Mouse (Mus musculus): ENCODE measurements around the gene Gm49369.
A peak's percentile ranks its signal among the peaks of the same experiment; 100 is the strongest.
"Not testable (repeated sequence)": the region's sequence is repeated elsewhere in the genome, so short reads cannot be mapped to it uniquely, and the experiment has no call there.

Gene Gm49369

GRCm38 (mm10) chr7:142371768-142372661 is 10.5 kb downstream of the Gm49369 start:
- DNase-seq (ENCODE audit: low read depth) = no peak

- no peak for DNase-seq (ENCODE audit: low read depth)
Measured at GRCm38 (mm10) chr7:142371398-142371767, 11.1 kb downstream of the Gm49369 start.

- DNase-seq (ENCODE audit: low read depth) = no peak
Measured at GRCm38 (mm10) chr7:142370937-142371336, 11.5 kb downstream of the Gm49369 start.

GRCm38 (mm10) chr7:142369820-142370219 is 12.6 kb downstream of the Gm49369 start:
- DNase-seq (ENCODE audit: low read depth) = no peak

- DNase-seq (ENCODE audit: low read depth) = no peak
Measured at GRCm38 (mm10) chr7:142368856-142369255, 13.6 kb downstream of the Gm49369 start.

- DNase-seq (ENCODE audit: low read depth) = peak; percentile 42
Measured at GRCm38 (mm10) chr7:142363107-142363506, 19.4 kb downstream of the Gm49369 start.

GRCm38 (mm10) chr7:142360743-142361142 is 21.7 kb downstream of the Gm49369 start:
- peak; percentile 27 for DNase-seq (ENCODE audit: low read depth)

GRCm38 (mm10) chr7:142359129-142359528 is 23.3 kb downstream of the Gm49369 start:
- DNase-seq (ENCODE audit: low read depth) = no peak

- no peak for DNase-seq (ENCODE audit: low read depth)
Measured at GRCm38 (mm10) chr7:142357566-142357965, 24.9 kb downstream of the Gm49369 start.

- DNase-seq (ENCODE audit: low read depth) = no peak
Measured at GRCm38 (mm10) chr7:142354661-142355233, 27.7 kb downstream of the Gm49369 start.

GRCm38 (mm10) chr7:142353854-142354253 is 28.6 kb downstream of the Gm49369 start:
- DNase-seq (ENCODE audit: low read depth) = no peak

GRCm38 (mm10) chr7:142351569-142351968 is 30.9 kb downstream of the Gm49369 start:
- DNase-seq (ENCODE audit: low read depth) = no peak

GRCm38 (mm10) chr7:142349308-142349961 is 33.0 kb downstream of the Gm49369 start:
- peak; percentile 43 for DNase-seq (ENCODE audit: low read depth)

- DNase-seq (ENCODE audit: low read depth) = no peak
Measured at GRCm38 (mm10) chr7:142347542-142347941, 34.9 kb downstream of the Gm49369 start.

- no peak for DNase-seq (ENCODE audit: low read depth)
Measured at GRCm38 (mm10) chr7:142342247-142342640, 40.2 kb downstream of the Gm49369 start.

- no peak for DNase-seq (ENCODE audit: low read depth)
Measured at GRCm38 (mm10) chr7:142341564-142342246, 40.8 kb downstream of the Gm49369 start.

GRCm38 (mm10) chr7:142340269-142340970 is 42.0 kb downstream of the Gm49369 start:
- no peak for DNase-seq (ENCODE audit: low read depth)

- no peak for DNase-seq (ENCODE audit: low read depth)
Measured at GRCm38 (mm10) chr7:142335151-142335550, 47.3 kb downstream of the Gm49369 start.

GRCm38 (mm10) chr7:142334246-142334645 is 48.2 kb downstream of the Gm49369 start:
- peak; percentile 90 for DNase-seq (ENCODE audit: low read depth)

- DNase-seq (ENCODE audit: low read depth) = not testable (repeated sequence)
Measured at GRCm38 (mm10) chr7:142332741-142333140, 49.7 kb downstream of the Gm49369 start.

- no peak for DNase-seq (ENCODE audit: low read depth)
Measured at GRCm38 (mm10) chr7:142331281-142331680, 51.2 kb downstream of the Gm49369 start.

- no peak for DNase-seq (ENCODE audit: low read depth)
Measured at GRCm38 (mm10) chr7:142330271-142330724, 52.2 kb downstream of the Gm49369 start.
